Mouse (Mus musculus): ENCODE data around the gene Tgfb2.

The Tgfb2 gene

GRCm38 (mm10) chr1:186656201-186656600 is 49.6 kb downstream of the Tgfb2 start:
- DNase-seq (ENCODE audit: low spot score in 2 of 2) = no peak

GRCm38 (mm10) chr1:186655096-186655495 is 50.7 kb downstream of the Tgfb2 start:
- peak; percentile 78 to 81 for DNase-seq (ENCODE audit: low spot score in 2 of 2)

- no peak for DNase-seq (ENCODE audit: low spot score in 2 of 2)
These were observed 53.6 kb downstream of the Tgfb2 start for GRCm38 (mm10) chr1:186652208-186652607.

GRCm38 (mm10) chr1:186650011-186650410 is 55.8 kb downstream of the Tgfb2 start:
- DNase-seq (ENCODE audit: low spot score in 2 of 2) = no peak

- DNase-seq (ENCODE audit: low spot score in 2 of 2) = no peak
These were observed 68.2 kb downstream of the Tgfb2 start for GRCm38 (mm10) chr1:186637304-186638213.

- peak in 1 of 2 experiments; percentile 33 for DNase-seq (ENCODE audit: low spot score in 2 of 2)
These were observed 70.7 kb downstream of the Tgfb2 start for GRCm38 (mm10) chr1:186635045-186635444.

GRCm38 (mm10) chr1:186631457-186631856 is 74.3 kb downstream of the Tgfb2 start:
- DNase-seq (ENCODE audit: low spot score in 2 of 2) = no peak

- DNase-seq (ENCODE audit: low spot score in 2 of 2) = no peak
These were observed 74.8 kb downstream of the Tgfb2 start for GRCm38 (mm10) chr1:186630971-186631370.

- DNase-seq (ENCODE audit: low spot score in 2 of 2) = peak; percentile 77 to 78
These were observed 78.3 kb downstream of the Tgfb2 start for GRCm38 (mm10) chr1:186627451-186627995.

- no peak for DNase-seq (ENCODE audit: low spot score in 2 of 2)
These were observed 81.3 kb downstream of the Tgfb2 start for GRCm38 (mm10) chr1:186624474-186624873.

- no peak for DNase-seq (ENCODE audit: low spot score in 2 of 2)
These were observed 84.0 kb downstream of the Tgfb2 start for GRCm38 (mm10) chr1:186621812-186622211.

- DNase-seq (ENCODE audit: low spot score in 2 of 2) = no peak
These were observed 87.5 kb downstream of the Tgfb2 start for GRCm38 (mm10) chr1:186618285-186618684.

GRCm38 (mm10) chr1:186611371-186611770 is 94.4 kb downstream of the Tgfb2 start:
- DNase-seq (ENCODE audit: low spot score in 2 of 2) = no peak

- DNase-seq (ENCODE audit: low spot score in 2 of 2) = no peak
These were observed 95.3 kb downstream of the Tgfb2 start for GRCm38 (mm10) chr1:186610481-186610880.

GRCm38 (mm10) chr1:186609793-186610233 is 96.0 kb downstream of the Tgfb2 start:
- DNase-seq (ENCODE audit: low spot score in 2 of 2) = peak in 1 of 2 experiments; percentile 36

- peak in 1 of 2 experiments; percentile 31 for DNase-seq (ENCODE audit: low spot score in 2 of 2)
These were observed 97.7 kb downstream of the Tgfb2 start for GRCm38 (mm10) chr1:186608116-186608515.

- no peak for DNase-seq (ENCODE audit: low spot score in 2 of 2)
These were observed 100.2 kb downstream of the Tgfb2 start for GRCm38 (mm10) chr1:186605635-186606034.

GRCm38 (mm10) chr1:186604124-186604523 is 101.7 kb downstream of the Tgfb2 start:
- DNase-seq (ENCODE audit: low spot score in 2 of 2) = no peak

- no peak for DNase-seq (ENCODE audit: low spot score in 2 of 2)
These were observed 117.6 kb downstream of the Tgfb2 start for GRCm38 (mm10) chr1:186588226-186588625.

GRCm38 (mm10) chr1:186587065-186587804 is 118.6 kb downstream of the Tgfb2 start:
- peak in 1 of 2 experiments; percentile 22 for DNase-seq (ENCODE audit: low spot score in 2 of 2)

- no peak for DNase-seq (ENCODE audit: low spot score in 2 of 2)
These were observed 120.1 kb downstream of the Tgfb2 start for GRCm38 (mm10) chr1:186585571-186586164.

GRCm38 (mm10) chr1:186583933-186584332 is 121.9 kb downstream of the Tgfb2 start:
- DNase-seq (ENCODE audit: low spot score in 2 of 2) = no peak
